In the genomic region with DNA sequence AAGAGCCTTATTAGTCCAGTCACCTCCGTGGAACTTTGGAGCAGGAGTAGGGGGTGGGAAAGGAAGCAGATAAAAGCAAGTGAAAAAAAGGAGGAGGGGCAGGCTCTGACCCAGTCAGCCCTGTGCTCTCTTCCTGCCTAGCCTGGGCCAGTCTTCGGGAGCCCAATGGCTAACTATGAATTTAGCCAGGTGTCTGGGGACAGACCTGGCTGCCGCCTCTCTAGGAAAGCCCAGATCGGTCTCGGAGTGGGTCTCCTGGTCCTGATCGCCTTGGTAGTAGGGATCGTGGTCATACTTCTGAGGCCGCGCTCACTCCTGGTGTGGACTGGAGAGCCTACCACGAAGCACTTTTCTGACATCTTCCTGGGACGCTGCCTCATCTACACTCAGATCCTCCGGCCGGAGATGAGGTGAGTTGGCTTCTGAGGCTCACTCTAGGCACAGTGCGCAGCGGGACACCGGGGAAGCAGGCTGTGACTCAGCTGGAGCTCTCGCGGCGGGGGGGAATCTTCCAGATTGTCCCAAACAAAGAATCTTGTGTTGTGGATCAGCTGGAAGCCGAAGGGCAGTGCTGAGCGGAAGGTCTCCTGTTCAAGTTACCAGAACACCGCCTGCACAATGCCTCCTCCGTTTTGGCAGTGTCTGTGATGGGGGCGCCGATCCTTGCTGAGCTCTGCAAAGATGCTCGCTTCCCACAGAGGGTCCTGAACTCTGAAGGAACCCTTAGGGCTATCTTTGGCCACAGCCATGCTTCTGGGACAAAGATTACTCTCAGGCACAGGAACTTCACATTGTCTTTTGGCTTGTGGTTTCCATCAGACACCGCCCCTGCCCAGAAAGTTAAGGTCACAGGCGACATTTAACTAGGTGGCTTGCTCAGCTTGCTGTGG, we compare ENCODE assay signal across 8 mouse cellular contexts. TPM values are rescaled to one million over a fixed set of nuclear protein-coding genes. Genes with fewer than 3 reads are reported as not detected.
A peak's percentile ranks its signal among the peaks of the same experiment; 100 is the strongest.
DNase-seq lines count a peak whose midpoint lies in the region; ATAC-seq and TF ChIP-seq lines count a peak whose summit lies in the region.

No protein-coding gene starts in this region.

- 2% methylated on average over 28 of the region's 28 CpGs for WGBS in embryonic facial prominence, embryonic 12.5 days
- WGBS in heart, embryonic 13.5 days = under 1% methylated on average over 28 of the region's 28 CpGs
- 3% methylated on average over 28 of the region's 28 CpGs for WGBS in kidney, embryonic 14.5 days
- 3% methylated on average over 28 of the region's 28 CpGs for WGBS in lung, embryonic 14.5 days
- 7% methylated on average over 28 of the region's 28 CpGs for WGBS in neural tube, embryonic 14.5 days

- 0 out of 2 replicates have a peak overlapping the region, but pooled peaks have one; percentile 36 for H3K27ac ChIP-seq in embryonic facial prominence, embryonic 12.5 days
- H3K27ac ChIP-seq in heart, embryonic 13.5 days (replicated peaks) = peak overlapping the region; percentile 76
- peak overlapping the region; percentile 39; the same call in 1 of the 2 replicates for H3K27ac ChIP-seq in kidney, embryonic 14.5 days (ENCODE audit: low read depth, low read length)
- H3K27ac ChIP-seq in lung, embryonic 14.5 days (ENCODE audit: low read depth) = peak overlapping the region; percentile 58; the same call in 1 of the 2 replicates
- H3K27ac ChIP-seq in neural tube, embryonic 14.5 days (ENCODE audit: low read depth, low read length) = no peak overlapping the region

- H3K9ac ChIP-seq in embryonic facial prominence, embryonic 12.5 days = peak overlapping the region; percentile 49
- peak overlapping the region; percentile 81 for H3K9ac ChIP-seq in heart, embryonic 13.5 days
- peak overlapping the region; percentile 64 for H3K9ac ChIP-seq in kidney, embryonic 14.5 days (ENCODE audit: low read depth, low read length)
- peak overlapping the region; percentile 52 for H3K9ac ChIP-seq in lung, embryonic 14.5 days
- no peak overlapping the region for H3K9ac ChIP-seq in neural tube, embryonic 14.5 days (replicated peaks; ENCODE audit: low read depth, low read length)

- TF ChIP-seq CTCF in lung, embryonic 14.5 days (IDR thresholded peaks at IDR 0.05; ENCODE audit: low read depth) = no peak

- H3K4me2 ChIP-seq in embryonic facial prominence, embryonic 12.5 days (replicated peaks) = peak overlapping the region; percentile 67
- H3K4me2 ChIP-seq in heart, embryonic 13.5 days = peak overlapping the region; percentile 91
- peak overlapping the region; percentile 72 for H3K4me2 ChIP-seq in kidney, embryonic 14.5 days (replicated peaks; ENCODE audit: low read depth, low read length)
- peak overlapping the region; percentile 69 for H3K4me2 ChIP-seq in lung, embryonic 14.5 days
- peak overlapping the region; percentile 55 for H3K4me2 ChIP-seq in neural tube, embryonic 14.5 days (ENCODE audit: low read depth, low read length)

- peaks cover 8% of the 10 kb centered on the region; the same call in 1 of the 2 replicates for H3K4me1 ChIP-seq in embryonic facial prominence, embryonic 12.5 days
- peaks cover 23% of the 10 kb centered on the region for H3K4me1 ChIP-seq in heart, embryonic 13.5 days
- H3K4me1 ChIP-seq in kidney, embryonic 14.5 days (ENCODE audit: control insufficient read depth, insufficient read depth, low read length) = 0 out of 2 replicates have a peak, but pooled peaks cover 9% of the 10 kb centered on the region
- H3K4me1 ChIP-seq in lung, embryonic 14.5 days (ENCODE audit: insufficient read depth) = no peaks in the 10 kb centered on the region
- H3K4me1 ChIP-seq in neural tube, embryonic 14.5 days (ENCODE audit: control insufficient read depth, insufficient read depth, low read length) = peaks cover 6% of the 10 kb centered on the region; the same call in 1 of the 2 replicates

- H3K9me3 ChIP-seq in embryonic facial prominence, embryonic 12.5 days = no peaks in the 10 kb centered on the region
- no peaks in the 10 kb centered on the region for H3K9me3 ChIP-seq in heart, embryonic 13.5 days
- H3K9me3 ChIP-seq in kidney, embryonic 14.5 days (ENCODE audit: control insufficient read depth, low read length) = no peaks in the 10 kb centered on the region
- H3K9me3 ChIP-seq in lung, embryonic 14.5 days (ENCODE audit: low read depth, low read length) = no peaks in the 10 kb centered on the region
- H3K9me3 ChIP-seq in neural tube, embryonic 14.5 days (ENCODE audit: control insufficient read depth, low read length) = no peaks in the 10 kb centered on the region

- peak; percentile 64 for ATAC-seq in CD4-positive, CD25-positive, alpha-beta regulatory T cell, adult 4 months
- no peak for ATAC-seq in embryonic facial prominence, embryonic 12.5 days (ENCODE audit: insufficient number of reproducible peaks, insufficient read depth, low FRiP score, low TSS enrichment)
- ATAC-seq in heart, embryonic 13.5 days (ENCODE audit: extremely low read depth, insufficient number of reproducible peaks, low FRiP score, low TSS enrichment) = peak; percentile 32; the same call in 1 of the 2 replicates
- ATAC-seq in kidney, embryonic 14.5 days (ENCODE audit: low FRiP score, low TSS enrichment) = peak; percentile 65
- ATAC-seq in lung, embryonic 14.5 days (ENCODE audit: insufficient read depth) = peak; percentile 81; the same call in 1 of the 2 replicates
- ATAC-seq in neural tube, embryonic 14.5 days (ENCODE audit: low read depth) = peak; percentile 72; the same call in 1 of the 2 replicates

- H3K4me3 ChIP-seq in embryonic facial prominence, embryonic 12.5 days = peak overlapping the region; percentile 41
- H3K4me3 ChIP-seq in heart, embryonic 13.5 days = peak overlapping the region; percentile 64
- H3K4me3 ChIP-seq in kidney, embryonic 14.5 days (ENCODE audit: low read length) = peak overlapping the region; percentile 44
- H3K4me3 ChIP-seq in lung, embryonic 14.5 days (ENCODE audit: low read depth, low read length) = peak overlapping the region; percentile 41
- H3K4me3 ChIP-seq in neural tube, embryonic 14.5 days (ENCODE audit: low read depth, low read length) = peak overlapping the region; percentile 26

- peak; percentile 11 for DNase-seq in adrenal gland, adult 8-10 months
- DNase-seq in lung, embryonic 14.5 days = peak; percentile 39
- peak; percentile 9 to 11 for DNase-seq in thymus, postnatal 36 days

- H3K36me3 ChIP-seq in embryonic facial prominence, embryonic 12.5 days = no peaks in the 10 kb centered on the region
- H3K36me3 ChIP-seq in heart, embryonic 13.5 days = 0 out of 2 replicates have a peak, but pooled peaks cover 2% of the 10 kb centered on the region
- H3K36me3 ChIP-seq in kidney, embryonic 14.5 days (ENCODE audit: control insufficient read depth, insufficient read depth, low read length) = no peaks in the 10 kb centered on the region
- H3K36me3 ChIP-seq in lung, embryonic 14.5 days (ENCODE audit: insufficient read depth) = no peaks in the 10 kb centered on the region
- no peaks in the 10 kb centered on the region for H3K36me3 ChIP-seq in neural tube, embryonic 14.5 days (ENCODE audit: control insufficient read depth, insufficient read depth, low read length)

- H3K27me3 ChIP-seq in embryonic facial prominence, embryonic 12.5 days = no peaks in the 10 kb centered on the region
- H3K27me3 ChIP-seq in heart, embryonic 13.5 days (replicated peaks) = no peaks in the 10 kb centered on the region
- no peaks in the 10 kb centered on the region for H3K27me3 ChIP-seq in kidney, embryonic 14.5 days (ENCODE audit: control insufficient read depth, insufficient read depth, low read length)
- no peaks in the 10 kb centered on the region for H3K27me3 ChIP-seq in lung, embryonic 14.5 days (ENCODE audit: insufficient read depth, low read length)
- H3K27me3 ChIP-seq in neural tube, embryonic 14.5 days (ENCODE audit: control insufficient read depth, insufficient read depth, low read length) = no peaks in the 10 kb centered on the region

RNA-seq across cellular contexts. Expression of a gene that starts 0.6 kb away (rescaled TPM):
- 10 to 100 TPM; 38.2 to 46.2 TPM for polyA plus RNA-seq in CD4-positive, CD25-positive, alpha-beta regulatory T cell, adult 4 months (2017; shearing (Covaris generic))
- total RNA-seq in adrenal gland, adult 8-10 months (2022) = 10 to 100 TPM; 10.0 to 18.3 (median 12.8) TPM
- polyA plus RNA-seq in embryonic facial prominence, embryonic 12.5 days (2016; fragmentation: Nextera tagmentation; extraction: Ambion mirVana) = 9.1 and 9.5 TPM in 2 replicates
- polyA plus RNA-seq in heart, embryonic 13.5 days (2015; fragmentation: Nextera tagmentation; extraction: Ambion mirVana) = 19.6 and 23.8 TPM in 2 replicates
- polyA plus RNA-seq in kidney, embryonic 14.5 days (2014; fragmentation: Nextera tagmentation; extraction: Ambion mirVana) = 20.5 and 32.0 TPM in 2 replicates
- polyA plus RNA-seq in lung, embryonic 14.5 days (2014; fragmentation: Nextera tagmentation; extraction: Ambion mirVana) = 23.0 and 26.9 TPM in 2 replicates
- 1.5 and 3.9 TPM in 2 replicates for polyA plus RNA-seq in neural tube, embryonic 14.5 days (2014; fragmentation: Nextera tagmentation; extraction: Ambion mirVana)

RNA-seq across cellular contexts. Expression of a gene that starts 44.0 kb away (rescaled TPM):
- not detected for polyA plus RNA-seq in CD4-positive, CD25-positive, alpha-beta regulatory T cell, adult 4 months (2017; shearing (Covaris generic))
- 10 to 100 TPM; 14.7 to 17.1 (median 15.1) TPM for total RNA-seq in adrenal gland, adult 8-10 months (2022)
- 0.33 TPM in 1 of 2 replicates, not detected in the other for polyA plus RNA-seq in embryonic facial prominence, embryonic 12.5 days (2016; fragmentation: Nextera tagmentation; extraction: Ambion mirVana)
- 0.48 TPM in 1 of 2 replicates, not detected in the other for polyA plus RNA-seq in heart, embryonic 13.5 days (2015; fragmentation: Nextera tagmentation; extraction: Ambion mirVana)
- not detected in 2 replicates for polyA plus RNA-seq in kidney, embryonic 14.5 days (2014; fragmentation: Nextera tagmentation; extraction: Ambion mirVana)
- polyA plus RNA-seq in lung, embryonic 14.5 days (2014; fragmentation: Nextera tagmentation; extraction: Ambion mirVana) = 0.61 and 0.66 TPM in 2 replicates
- polyA plus RNA-seq in neural tube, embryonic 14.5 days (2014; fragmentation: Nextera tagmentation; extraction: Ambion mirVana) = not detected in 2 replicates

RNA-seq across cellular contexts. Expression of a gene that starts 47.5 kb away (rescaled TPM):
- polyA plus RNA-seq in CD4-positive, CD25-positive, alpha-beta regulatory T cell, adult 4 months (2017; shearing (Covaris generic)) = 10 to 100 TPM; 53.9 to 59.6 TPM
- 10 to 100 TPM; 66.6 to 95.2 (median 83.9) TPM for total RNA-seq in adrenal gland, adult 8-10 months (2022)
- polyA plus RNA-seq in embryonic facial prominence, embryonic 12.5 days (2016; fragmentation: Nextera tagmentation; extraction: Ambion mirVana) = 57.9 and 62.7 TPM in 2 replicates
- polyA plus RNA-seq in heart, embryonic 13.5 days (2015; fragmentation: Nextera tagmentation; extraction: Ambion mirVana) = 43.2 and 45.4 TPM in 2 replicates
- 44.5 and 71.8 TPM in 2 replicates for polyA plus RNA-seq in kidney, embryonic 14.5 days (2014; fragmentation: Nextera tagmentation; extraction: Ambion mirVana)
- 73.2 and 76.7 TPM in 2 replicates for polyA plus RNA-seq in lung, embryonic 14.5 days (2014; fragmentation: Nextera tagmentation; extraction: Ambion mirVana)
- polyA plus RNA-seq in neural tube, embryonic 14.5 days (2014; fragmentation: Nextera tagmentation; extraction: Ambion mirVana) = 93.8 and 96.6 TPM in 2 replicates

RNA-seq across cellular contexts. Expression of a gene that starts 50.3 kb away (rescaled TPM):
- polyA plus RNA-seq in CD4-positive, CD25-positive, alpha-beta regulatory T cell, adult 4 months (2017; shearing (Covaris generic)) = not detected
- 1 to 10 TPM; 1.3 to 2.7 (median 1.8) TPM for total RNA-seq in adrenal gland, adult 8-10 months (2022)
- 0.36 TPM in 1 of 2 replicates, not detected in the other for polyA plus RNA-seq in embryonic facial prominence, embryonic 12.5 days (2016; fragmentation: Nextera tagmentation; extraction: Ambion mirVana)
- 0.37 and 0.62 TPM in 2 replicates for polyA plus RNA-seq in heart, embryonic 13.5 days (2015; fragmentation: Nextera tagmentation; extraction: Ambion mirVana)
- 0.38 and 0.53 TPM in 2 replicates for polyA plus RNA-seq in kidney, embryonic 14.5 days (2014; fragmentation: Nextera tagmentation; extraction: Ambion mirVana)
- polyA plus RNA-seq in lung, embryonic 14.5 days (2014; fragmentation: Nextera tagmentation; extraction: Ambion mirVana) = 0.82 and 1.2 TPM in 2 replicates
- not detected in 2 replicates for polyA plus RNA-seq in neural tube, embryonic 14.5 days (2014; fragmentation: Nextera tagmentation; extraction: Ambion mirVana)
